Mouse (Mus musculus): ENCODE measurements around the gene Zbtb40.

Gene Zbtb40

DNA sequence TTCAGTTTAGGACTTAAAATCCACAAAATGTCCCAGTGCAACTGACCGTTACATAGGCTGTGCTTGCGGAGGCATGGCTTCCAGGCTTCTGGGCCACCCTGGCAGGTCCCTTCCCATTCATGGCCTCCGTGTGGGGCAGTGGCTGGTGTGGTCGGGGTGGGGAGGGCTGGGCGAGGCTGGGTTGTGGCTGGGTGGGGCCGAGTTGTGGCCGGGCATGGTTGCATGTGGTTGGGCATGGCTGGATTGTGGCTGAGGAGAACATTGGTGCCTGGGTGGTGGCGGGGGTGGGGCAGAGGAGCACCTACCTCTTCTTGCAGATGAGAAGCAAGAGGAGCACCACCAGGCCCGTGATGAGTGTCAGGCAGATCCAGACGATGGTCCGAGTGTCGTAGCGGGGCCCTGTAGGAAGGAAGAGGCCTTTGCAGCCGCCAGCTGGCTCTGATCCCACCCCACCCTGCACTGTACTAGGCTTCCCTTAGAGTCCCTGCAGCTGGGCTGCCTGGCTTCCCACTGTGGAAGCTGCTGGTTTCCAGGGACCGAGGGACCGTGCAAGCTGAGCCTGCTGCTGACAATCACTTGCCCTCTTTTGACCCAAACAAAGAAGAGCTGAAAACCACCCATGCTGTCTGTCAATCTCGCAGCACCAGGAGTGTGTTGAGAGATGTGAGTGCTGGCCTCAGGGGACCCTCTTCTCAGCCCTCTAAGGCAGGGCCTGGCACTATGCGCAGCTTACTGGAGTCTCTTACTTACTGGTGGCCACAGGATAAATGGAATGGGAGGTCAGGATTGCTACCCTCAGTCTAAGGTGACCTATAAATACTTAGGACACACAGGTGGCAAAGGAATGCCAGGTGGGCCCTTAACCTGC lies 113.6 kb downstream of the Zbtb40 start:
- CTCF ChIA-PET, result no interaction called here

DNA sequence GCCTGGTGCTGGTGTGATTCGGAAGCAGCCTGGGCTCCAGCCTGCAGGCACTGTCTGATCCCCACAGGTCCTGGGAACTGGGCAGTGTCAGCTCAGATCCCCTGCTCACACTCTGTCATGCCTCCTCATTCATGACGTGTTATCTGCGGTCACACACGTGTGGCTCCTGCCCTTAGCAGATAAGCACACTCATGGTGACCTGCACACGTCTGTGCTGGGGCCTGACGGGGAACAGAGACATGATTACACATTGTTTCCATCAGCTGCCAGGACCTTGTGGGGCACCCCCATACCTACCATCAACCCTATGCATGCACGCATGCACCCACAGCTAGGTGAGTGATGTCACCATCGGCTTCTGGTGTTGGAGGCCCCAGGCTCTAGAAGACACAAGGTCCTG lies 118.1 kb downstream of the Zbtb40 start:
- CTCF ChIA-PET, result no interaction called here
